Mouse (Mus musculus) bone marrow macrophage, adult 2 months (primary cell): Measurements from ENCODE around the gene Klhl8.

ENCODE experiments used
- CTCF ChIP-seq: IDR thresholded peaks from 2 replicates; pipeline ENCODE4 v1.5.1; 2012; ENCODE audit warnings: low read depth, mild to moderate bottlenecking, low read length, moderate library complexity
- POLR2A ChIP-seq: IDR thresholded peaks from 2 replicates; pipeline ENCODE4 v1.6.1; 2012; ENCODE audit warnings: mild to moderate bottlenecking, low read depth, low read length, borderline replicate concordance

DNA sequence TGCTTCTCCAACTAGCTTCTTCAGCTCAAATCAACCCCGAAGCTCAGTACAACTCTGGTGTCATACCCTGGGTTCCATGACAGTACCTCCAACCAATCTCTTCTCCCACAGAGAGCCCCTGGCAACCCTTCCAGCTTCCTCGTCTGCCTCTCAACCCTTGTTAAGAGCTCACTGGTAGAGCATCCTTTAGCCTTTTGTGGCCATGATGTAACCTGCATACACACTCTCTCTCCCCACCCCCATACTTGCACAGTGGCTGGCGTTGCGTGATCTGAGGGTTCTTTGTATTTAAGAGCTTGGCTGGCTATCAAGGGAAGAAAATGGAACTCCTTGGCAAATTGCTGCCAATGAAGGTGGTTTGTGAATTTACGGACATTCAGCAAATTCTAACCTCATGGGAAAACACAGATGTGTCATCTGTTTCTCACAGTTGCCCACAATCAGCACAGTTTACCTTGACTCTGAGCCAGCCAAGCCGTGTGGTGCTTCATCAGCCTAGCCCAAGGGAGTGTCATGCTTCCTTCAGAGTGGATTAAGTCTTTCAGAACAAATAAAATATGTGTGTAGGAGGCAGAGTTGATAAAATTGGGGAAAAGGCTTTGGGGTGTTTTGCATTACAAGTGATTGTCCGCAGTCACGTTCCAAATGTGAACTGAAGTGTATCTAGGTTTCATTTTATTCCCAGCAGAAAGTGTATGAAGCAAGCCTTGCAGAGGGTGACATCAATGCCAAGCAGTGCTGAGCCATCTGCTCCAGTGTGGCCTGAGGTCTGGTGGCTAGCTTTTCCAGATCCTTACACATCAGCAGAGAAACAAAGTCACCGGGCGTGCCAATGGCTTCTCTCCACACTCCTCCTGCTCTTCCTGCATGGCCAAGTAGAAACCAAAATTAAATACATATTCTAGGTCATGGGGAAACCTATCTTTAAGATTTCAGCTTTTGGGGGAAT lies 42.4 kb upstream of the Klhl8 start:
- no peak for TF ChIP-seq CTCF
- no peak for TF ChIP-seq POLR2A
